ENCODE assay signal across 20 mouse cellular contexts in genomic region chr4:95588722-95589283, GRCm38 (mm10). TPM values are rescaled to one million over a fixed set of nuclear protein-coding genes. Genes with fewer than 3 reads are reported as not detected.
DNase-seq lines count a peak whose midpoint lies in the region; ATAC-seq and TF ChIP-seq lines count a peak whose summit lies in the region.
"Had no signal": no experiment of that assay in that cellular context is flagged by ENCODE, and none has a peak within 500 bp of the region (broad histone marks: within the 10 kb centered on the region; RNA-seq: fewer than 3 reads in every experiment).

No protein-coding gene starts in this region.

- 66% methylated on average over 2 of the region's 2 CpGs for WGBS in stomach, postnatal 0 days

- H3K36me3 ChIP-seq in stomach, postnatal 0 days (ENCODE audit: control insufficient read depth, insufficient read depth, low read length): no peaks in the 10 kb centered on the region
- H3K36me3 ChIP-seq: embryonic facial prominence, embryonic 13.5 days; intestine, embryonic 15.5 days; liver, embryonic 15.5 days had no signal

- no peak for TF ChIP-seq CTCF in cortical plate, adult 2 months (IDR thresholded peaks at IDR 0.05; ENCODE audit: extremely low read depth, insufficient read depth, low read length)
- no peak for TF ChIP-seq CTCF in stomach, postnatal 0 days (IDR thresholded peaks at IDR 0.05; ENCODE audit: low read depth)

- no peak overlapping the region for H3K9ac ChIP-seq in stomach, postnatal 0 days (ENCODE audit: low read length)
- H3K9ac ChIP-seq: embryonic facial prominence, embryonic 13.5 days; hindbrain, embryonic 14.5 days; intestine, embryonic 15.5 days; liver, embryonic 15.5 days had no signal

- peak overlapping the region; percentile 61; the same call in 1 of the 2 replicates for H3K27ac ChIP-seq in cortical plate, adult 2 months (ENCODE audit: insufficient read depth, low read length)
- no peak overlapping the region for H3K27ac ChIP-seq in stomach, postnatal 0 days (replicated peaks)
- H3K27ac ChIP-seq: embryonic facial prominence, embryonic 13.5 days; hindbrain, embryonic 14.5 days; intestine, embryonic 15.5 days; liver, embryonic 15.5 days had no signal

- intact Hi-C loops in heart, postnatal 36 days (cut with DNase I): no loop called here

- ATAC-seq in stomach, postnatal 0 days (ENCODE audit: low FRiP score, low TSS enrichment): no peak
- ATAC-seq: activated CD4-positive, CD25-positive, alpha-beta regulatory T cell, adult 4 months; intestine, embryonic 15.5 days; midbrain, embryonic 16.5 days; Patski had no signal

- no peaks in the 10 kb centered on the region for H3K27me3 ChIP-seq in stomach, postnatal 0 days (ENCODE audit: control insufficient read depth, insufficient read depth, low read length)
- H3K27me3 ChIP-seq: embryonic facial prominence, embryonic 13.5 days; intestine, embryonic 15.5 days; liver, embryonic 15.5 days; megakaryocyte, embryonic 14.5 days; Patski had no signal

- H3K4me1 ChIP-seq in cortical plate, adult 2 months (ENCODE audit: control insufficient read depth, insufficient read depth, low read length): peaks cover 6% of the 10 kb centered on the region
- no peaks in the 10 kb centered on the region for H3K4me1 ChIP-seq in stomach, postnatal 0 days (replicated peaks; ENCODE audit: control insufficient read depth, insufficient read depth)
- H3K4me1 ChIP-seq: embryonic facial prominence, embryonic 13.5 days; intestine, embryonic 15.5 days; liver, embryonic 15.5 days; megakaryocyte, embryonic 14.5 days had no signal

- TF ChIP-seq EP300 in stomach, postnatal 0 days (optimal IDR thresholded peaks at IDR 0.05): no peak

- DNase-seq in heart, adult 8-10 months (ENCODE audit: low spot score): peak; percentile 6
- no peak for DNase-seq in heart, postnatal 36 days
- DNase-seq in right cerebral cortex, adult 18-20 months: peak; percentile 63
- no peak for DNase-seq in right cerebral cortex, postnatal 14 days
- peak; percentile 20 to 54 for DNase-seq in right cerebral cortex, postnatal 36 days (ENCODE audit: low spot score in 2 of 2)
- no peak for DNase-seq in stomach, postnatal 0 days (ENCODE audit: low spot score)
- DNase-seq: cerebellum, adult 8-10 months; heart, postnatal 14 days; kidney, postnatal 4 days; lung, postnatal 14 days had no signal

- no peak for TF ChIP-seq POLR2A in cortical plate, adult 2 months (IDR thresholded peaks at IDR 0.05; ENCODE audit: extremely low read depth, insufficient read depth, low read length)

- H3K9me3 ChIP-seq in stomach, postnatal 0 days (ENCODE audit: control insufficient read depth, low read length): no peaks in the 10 kb centered on the region
- H3K9me3 ChIP-seq: embryonic facial prominence, embryonic 13.5 days; intestine, embryonic 15.5 days; liver, embryonic 15.5 days; megakaryocyte, embryonic 14.5 days had no signal

- no peak overlapping the region for H3K4me2 ChIP-seq in stomach, postnatal 0 days (replicated peaks; ENCODE audit: low read depth)
- H3K4me2 ChIP-seq: embryonic facial prominence, embryonic 13.5 days; heart, embryonic 11.5 days; hindbrain, embryonic 14.5 days; intestine, embryonic 15.5 days; liver, embryonic 15.5 days had no signal

- H3K4me3 ChIP-seq in cortical plate, adult 2 months (ENCODE audit: insufficient read depth, low read length): no peak overlapping the region
- H3K4me3 ChIP-seq in stomach, postnatal 0 days (ENCODE audit: low read depth, low read length): no peak overlapping the region
- H3K4me3 ChIP-seq: embryonic facial prominence, embryonic 13.5 days; intestine, embryonic 15.5 days; liver, embryonic 15.5 days; megakaryocyte, embryonic 14.5 days had no signal

RNA-seq across cellular contexts. Expression of gene Fggy, which starts 31.5 kb away (rescaled TPM):
- 10 to 100 TPM in 1 of 4 experiments, 1 to 10 TPM in 3; 8.2 to 12.0 (median 9.5) TPM for total RNA-seq in heart, adult 8-10 months (2022)
- total RNA-seq in heart, postnatal 36 days (2021): 1 to 10 TPM; 7.1 to 7.2 TPM
- polyA plus RNA-seq in cortical plate, adult 2 months (2012; rRNA removed): 14.4 and 16.5 TPM in 2 replicates
- 5.3 and 7.0 TPM in 2 replicates for polyA plus RNA-seq in stomach, postnatal 0 days (2015; fragmentation: Nextera tagmentation; extraction: Ambion mirVana)

Comparison
In these comparisons a context has a peak if more than half of its experiments do, and no peak if none do; other contexts are left out.
1. DNase-seq: peak in heart, adult 8-10 months (single experiment), right cerebral cortex, adult 18-20 months (single experiment) and right cerebral cortex, postnatal 36 days (2 of 2); none in heart, postnatal 36 days (0 of 2), right cerebral cortex, postnatal 14 days (single experiment) and stomach, postnatal 0 days (single experiment).